Mouse (Mus musculus): ENCODE results near the gene Lamp1.

DNA sequence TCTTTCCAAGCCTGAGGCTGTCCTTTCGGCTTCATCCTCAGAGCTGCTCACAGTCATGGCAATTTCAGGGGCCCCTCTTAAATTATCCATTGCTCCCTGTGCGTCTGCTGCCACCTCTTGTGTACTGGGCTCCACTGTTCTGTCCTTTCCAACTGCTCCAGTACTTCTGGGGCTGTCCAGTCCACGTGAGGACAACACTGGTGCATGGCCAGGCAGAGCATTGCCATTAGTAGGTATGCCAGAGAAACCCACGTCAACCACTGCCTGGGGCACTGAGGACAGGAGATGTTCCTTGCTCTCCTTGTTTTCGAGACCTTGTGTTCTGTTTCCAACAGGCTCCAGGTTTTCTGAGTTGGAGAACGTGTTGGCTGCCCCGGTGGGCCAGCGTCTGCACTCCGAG is 65.5 kb downstream of the Lamp1 start:
- TF ChIP-seq CTCF (IDR thresholded peaks at IDR 0.05; ENCODE audit: borderline replicate concordance, extremely low read depth, insufficient read depth, insufficient read length) = no peak
- TF ChIP-seq POLR2A (IDR thresholded peaks at IDR 0.05; ENCODE audit: borderline replicate concordance, extremely low read depth, insufficient read depth, insufficient read length, poor library complexity, severe bottlenecking) = no peak
